Mouse (Mus musculus): Measurements from ENCODE around the gene Ttyh3.

- TF ChIP-seq CTCF (IDR thresholded peaks at IDR 0.05; ENCODE audit: low read depth), result no peak
- no peak for TF ChIP-seq EP300 (optimal IDR thresholded peaks at IDR 0.05)
Measured at GRCm38 (mm10) chr5:140682113-140682512, 33.3 kb upstream of the Ttyh3 start.

All from stomach, postnatal 0 days (tissue).